Mouse (Mus musculus) R1 (cell line): ENCODE results near the gene Tomm20l.

ENCODE experiments used
- DNase-seq: peaks from one replicate; pipeline ENCODE4 v3.0.0-alpha.2; 2018; ENCODE audit warnings: low read depth, low spot score

The Tomm20l gene

DNA sequence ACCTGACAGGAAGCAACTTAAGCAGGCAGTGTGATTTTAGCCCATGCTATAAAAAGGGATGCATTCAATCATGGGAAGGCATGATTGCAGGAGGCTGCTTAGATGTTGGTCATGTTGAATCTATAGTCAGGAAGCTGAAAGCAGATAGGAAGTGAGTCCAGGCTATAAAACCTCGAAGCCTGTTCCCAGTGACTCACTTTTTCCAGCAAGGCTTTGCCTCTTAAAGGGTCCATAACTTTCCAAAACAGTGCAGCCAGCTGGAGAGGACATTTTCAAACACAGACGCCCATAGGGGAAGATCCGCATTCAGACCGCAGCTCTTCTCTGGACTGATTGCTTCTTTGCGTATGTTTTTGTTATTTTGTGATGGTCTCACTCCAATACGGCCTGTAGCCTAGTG lies 43.8 kb downstream of the Tomm20l start:
- DNase-seq, result no peak

DNA sequence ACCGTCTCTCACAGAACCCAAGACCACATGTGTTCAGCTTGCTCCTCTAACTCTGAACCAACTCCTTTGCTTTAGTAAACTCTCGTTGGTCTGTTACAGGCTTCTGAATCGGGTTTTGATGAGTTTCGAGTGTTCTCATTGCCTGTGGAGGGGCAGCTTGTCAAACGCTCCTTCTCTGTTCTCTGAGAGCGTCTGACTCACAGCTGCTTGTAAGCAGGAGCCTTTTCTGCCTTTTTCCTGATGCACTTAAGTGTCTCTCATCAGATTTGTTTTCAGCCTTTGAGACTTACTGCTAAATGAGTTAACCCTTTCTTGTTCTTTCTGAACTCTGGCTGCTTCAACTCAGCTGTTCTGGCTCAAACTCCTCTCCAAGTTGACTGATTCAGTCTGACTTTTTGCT lies 46.7 kb downstream of the Tomm20l start:
- no peak for DNase-seq

DNA sequence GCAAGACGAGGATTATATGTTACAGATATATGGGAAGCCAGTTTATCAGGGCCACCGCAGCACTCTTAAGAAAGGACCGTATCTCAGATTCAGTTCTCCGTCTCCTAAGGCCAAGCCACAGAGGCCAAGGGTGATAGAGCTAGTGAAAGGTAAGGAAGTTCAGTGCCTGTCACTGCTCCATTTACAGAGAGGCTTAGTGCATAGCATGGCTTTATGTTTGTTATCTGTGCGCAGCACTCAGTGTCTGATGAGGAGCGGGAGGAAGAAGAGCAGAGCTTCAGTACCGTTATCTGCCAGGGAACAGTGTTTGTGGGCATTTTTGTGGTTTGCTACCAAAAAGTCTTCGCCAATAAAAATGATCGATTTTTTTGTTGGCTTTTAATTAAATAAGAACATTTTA lies 53.2 kb downstream of the Tomm20l start:
- no peak for DNase-seq

DNA sequence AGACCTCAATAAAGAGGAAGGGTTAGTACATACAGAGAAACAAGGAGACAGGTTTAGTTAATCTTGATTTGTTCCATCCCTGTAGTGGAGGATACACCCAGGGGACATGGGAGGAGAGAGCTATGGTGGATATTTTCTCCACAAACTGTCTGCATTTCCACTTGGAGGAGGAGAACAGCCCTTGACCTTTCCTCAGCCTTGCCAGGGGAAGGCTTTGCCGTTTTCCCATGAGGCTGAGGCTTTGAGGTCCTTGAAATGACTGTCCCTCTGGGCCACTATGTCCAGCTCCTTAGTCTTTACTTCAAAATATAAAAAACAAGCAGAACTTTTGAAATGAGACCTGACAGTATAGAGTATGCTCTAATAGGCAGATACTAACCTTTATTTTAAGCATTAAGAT lies 58.7 kb downstream of the Tomm20l start:
- DNase-seq, result no peak
